Mouse (Mus musculus) lung, adult 2 months (tissue): ENCODE measurements at regions not wholly inside any gene's neighbourhood (a gene's known extent, or its start where the extent isn't known, plus 50 kb on each side); places are given as distances from the start of the nearest gene placed in this dataset.
A peak's percentile ranks its signal among the peaks of the same experiment; 100 is the strongest.

Source experiments
- DNase-seq: peaks from one replicate; pipeline ENCODE4 v3.0.0; 2022
- H3K4me1 ChIP-seq: fragments of 200-500 bp; 2 replicates; pipeline ENCODE4 v1.6.1; 2011; ENCODE audit warnings: low read length; ENCODE audit not compliant: control insufficient read depth, insufficient read depth
- H3K4me3 ChIP-seq: fragments of 200-500 bp; replicated peaks from 2 replicates; pipeline ENCODE3; 2011; ENCODE audit warnings: low read depth, mild to moderate bottlenecking, control low read depth, low read length; ENCODE audit errors: extremely low read depth
- CTCF ChIP-seq: fragments of 200-500 bp; IDR thresholded peaks from 2 replicates; pipeline ENCODE4 v1.5.1; 2011; ENCODE audit warnings: mild to moderate bottlenecking, low read length, control low read depth; ENCODE audit not compliant: insufficient read depth
- POLR2A ChIP-seq: fragments of 200-500 bp; IDR thresholded peaks from 2 replicates; pipeline ENCODE4 v1.6.1; 2011; ENCODE audit warnings: low read depth, mild to moderate bottlenecking, control low read depth, low read length, borderline replicate concordance; ENCODE audit errors: extremely low read depth
- WGBS: fragments of 180-500 bp; shearing (Covaris S2); methylation state at CpG from one replicate; pipeline ENCODE4 v1.1.7; 2018; 5-methylcytosine and 5-hydroxymethylcytosine counted together

GRCm38 (mm10) chr16:90629121-90629930 is 97.9 kb downstream of the Mis18a start:
- TF ChIP-seq POLR2A (no peak), CTCF (no peak)
- no peak for DNase-seq
- Histone ChIP-seq H3K4me3 (no peak overlapping the region), H3K4me1 (peaks cover 7% of the 10 kb centered on the region; the same call in 1 of the 2 replicates)
- WGBS, result 46% methylated on average over 19 of the region's 19 CpGs

GRCm38 (mm10) chr16:90628605-90629120 is 98.5 kb downstream of the Mis18a start:
- TF ChIP-seq POLR2A (no peak), CTCF (no peak)
- DNase-seq, result no peak
- 61% methylated on average over 13 of the region's 13 CpGs for WGBS
- peaks cover 7% of the 10 kb centered on the region; the same call in 1 of the 2 replicates for H3K4me1 ChIP-seq
- H3K4me3 ChIP-seq, result no peak overlapping the region

GRCm38 (mm10) chr16:90626035-90626670 is 101.1 kb downstream of the Mis18a start:
- Histone ChIP-seq H3K4me1 (peaks cover 7% of the 10 kb centered on the region; the same call in 1 of the 2 replicates), H3K4me3 (no peak overlapping the region)
- WGBS, result 40% methylated on average over 9 of the region's 9 CpGs

GRCm38 (mm10) chr16:90625301-90626034 is 101.7 kb downstream of the Mis18a start:
- H3K4me3 ChIP-seq, result no peak overlapping the region
- 35% methylated on average over 16 of the region's 16 CpGs for WGBS
- TF ChIP-seq CTCF, result no peak
- no peak for TF ChIP-seq POLR2A
- no peak for DNase-seq
- H3K4me1 ChIP-seq, result peaks cover 7% of the 10 kb centered on the region; the same call in 1 of the 2 replicates

More at GRCm38 (mm10) chr16:90626035-90626670, 101.1 kb downstream of the Mis18a start:
- TF ChIP-seq CTCF (no peak), POLR2A (no peak)
- DNase-seq, result no peak

GRCm38 (mm10) chr16:90624039-90624625 is 103.1 kb downstream of the Mis18a start:
- TF ChIP-seq CTCF, result no peak
- peak; percentile 66; the same call in 1 of the 2 replicates for TF ChIP-seq POLR2A
- WGBS, result 20% methylated on average over 17 of the region's 17 CpGs
- peak overlapping the region; percentile 7 for H3K4me3 ChIP-seq
- H3K4me1 ChIP-seq, result peaks cover 7% of the 10 kb centered on the region; the same call in 1 of the 2 replicates
- DNase-seq, result peak; percentile 71

GRCm38 (mm10) chr16:90622677-90623225 is 104.5 kb downstream of the Mis18a start:
- no peak for DNase-seq
- H3K4me1 ChIP-seq, result peaks cover 7% of the 10 kb centered on the region; the same call in 1 of the 2 replicates
- 68% methylated on average over 8 of the region's 8 CpGs for whole genome bisulfite sequencing
- H3K4me3 ChIP-seq, result no peak overlapping the region
- TF ChIP-seq POLR2A, result no peak
- no peak for TF ChIP-seq CTCF

GRCm38 (mm10) chr16:90621761-90622411 is 105.3 kb downstream of the Mis18a start:
- no peak overlapping the region for H3K4me3 ChIP-seq
- DNase-seq, result no peak
- WGBS, result 69% methylated on average over 13 of the region's 13 CpGs
- TF ChIP-seq POLR2A (no peak), CTCF (no peak)
- H3K4me1 ChIP-seq, result peaks cover 7% of the 10 kb centered on the region; the same call in 1 of the 2 replicates

GRCm38 (mm10) chr16:90619565-90620311 is 107.5 kb downstream of the Mis18a start:
- WGBS, result 41% methylated on average over 13 of the region's 13 CpGs
- no peak for DNase-seq
- Histone ChIP-seq H3K4me3 (no peak overlapping the region), H3K4me1 (no peaks in the 10 kb centered on the region; the same call in 1 of the 2 replicates)
- TF ChIP-seq CTCF, result no peak
- no peak for TF ChIP-seq POLR2A
